Mouse (Mus musculus) ovary, postnatal 14 days (tissue): ENCODE measurements around the gene Tbc1d7.

Experiments
- DNase-seq: peaks from one replicate; pipeline ENCODE4 v3.0.0; 2022; ENCODE audit warnings: low spot score

Gene Tbc1d7

GRCm38 (mm10) chr13:43171020-43171710, at the start of gene Tbc1d7:
Gene Tbc1d7 (minus strand): TSS chr13:43171501.
- DNase-seq = peak; percentile 99

GRCm38 (mm10) chr13:43220635-43221034, 49.3 kb upstream of the Tbc1d7 start:
- no peak for DNase-seq

GRCm38 (mm10) chr13:43218764-43219163, 47.5 kb upstream of the Tbc1d7 start:
- no peak for DNase-seq

GRCm38 (mm10) chr13:43218284-43218683, 47.0 kb upstream of the Tbc1d7 start:
- DNase-seq = no peak

- DNase-seq = no peak
Observed at GRCm38 (mm10) chr13:43217686-43218085, 46.4 kb upstream of the Tbc1d7 start.

- no peak for DNase-seq
Observed at GRCm38 (mm10) chr13:43217059-43217458, 45.8 kb upstream of the Tbc1d7 start.

- DNase-seq = no peak
Observed at GRCm38 (mm10) chr13:43215994-43216706, 44.8 kb upstream of the Tbc1d7 start.

- no peak for DNase-seq
Observed at GRCm38 (mm10) chr13:43215144-43215993, 44.1 kb upstream of the Tbc1d7 start.

- no peak for DNase-seq
Observed at GRCm38 (mm10) chr13:43212338-43212737, 41.0 kb upstream of the Tbc1d7 start.

GRCm38 (mm10) chr13:43210956-43211355, 39.7 kb upstream of the Tbc1d7 start:
- no peak for DNase-seq

GRCm38 (mm10) chr13:43209560-43209959, 38.3 kb upstream of the Tbc1d7 start:
- DNase-seq = no peak

GRCm38 (mm10) chr13:43208914-43209439, 37.7 kb upstream of the Tbc1d7 start:
- DNase-seq = no peak

- no peak for DNase-seq
Observed at GRCm38 (mm10) chr13:43206118-43206683, 34.9 kb upstream of the Tbc1d7 start.

- DNase-seq = no peak
Observed at GRCm38 (mm10) chr13:43203641-43204040, 32.3 kb upstream of the Tbc1d7 start.

- DNase-seq = no peak
Observed at GRCm38 (mm10) chr13:43203234-43203633, 31.9 kb upstream of the Tbc1d7 start.

- no peak for DNase-seq
Observed at GRCm38 (mm10) chr13:43202351-43202750, 31.1 kb upstream of the Tbc1d7 start.

- no peak for DNase-seq
Observed at GRCm38 (mm10) chr13:43201033-43201432, 29.7 kb upstream of the Tbc1d7 start.

GRCm38 (mm10) chr13:43200473-43200872, 29.2 kb upstream of the Tbc1d7 start:
- DNase-seq = no peak

- peak; percentile 40 for DNase-seq
Observed at GRCm38 (mm10) chr13:43199749-43200148, 28.4 kb upstream of the Tbc1d7 start.

- no peak for DNase-seq
Observed at GRCm38 (mm10) chr13:43199282-43199681, 28.0 kb upstream of the Tbc1d7 start.

- DNase-seq = no peak
Observed at GRCm38 (mm10) chr13:43197187-43197586, 25.9 kb upstream of the Tbc1d7 start.

GRCm38 (mm10) chr13:43196000-43196399, 24.7 kb upstream of the Tbc1d7 start:
- no peak for DNase-seq
